Mouse (Mus musculus) right cerebral cortex, postnatal 4 days (tissue): ENCODE measurements at regions not wholly inside any gene's neighbourhood (a gene's known extent, or its start where the extent isn't known, plus 50 kb on each side); places are given as distances from the start of the nearest gene placed in this dataset.

Experiments used
- DNase-seq: peaks from one replicate; pipeline ENCODE4 v3.0.0-alpha.2; 2022

DNA sequence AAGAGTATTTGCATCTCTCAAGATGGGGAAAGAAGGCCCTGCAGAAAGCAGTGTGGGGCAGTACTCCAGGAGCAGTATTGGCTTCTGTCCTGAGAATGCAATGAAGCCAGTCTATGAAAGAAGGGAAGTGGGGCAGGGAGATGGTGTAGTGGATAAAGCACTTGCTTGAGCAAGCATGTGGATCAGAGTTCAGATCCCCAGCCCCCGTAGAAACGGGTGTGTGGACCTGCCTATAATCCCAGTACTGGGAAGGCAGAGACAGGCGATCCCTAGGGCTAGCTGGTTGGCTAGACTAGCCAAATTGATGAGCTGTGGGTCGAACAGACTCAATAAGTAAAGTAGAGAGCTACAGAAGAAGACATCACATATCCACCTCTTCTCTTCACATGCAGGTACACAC, 211.6 kb downstream of the Mex3b start:
- no peak for DNase-seq

GRCm38 (mm10) chr7:83079842-83080241, 212.7 kb downstream of the Mex3b start:
- no peak for DNase-seq

GRCm38 (mm10) chr7:83084496-83085082, 217.5 kb downstream of the Mex3b start:
- DNase-seq = no peak

DNA sequence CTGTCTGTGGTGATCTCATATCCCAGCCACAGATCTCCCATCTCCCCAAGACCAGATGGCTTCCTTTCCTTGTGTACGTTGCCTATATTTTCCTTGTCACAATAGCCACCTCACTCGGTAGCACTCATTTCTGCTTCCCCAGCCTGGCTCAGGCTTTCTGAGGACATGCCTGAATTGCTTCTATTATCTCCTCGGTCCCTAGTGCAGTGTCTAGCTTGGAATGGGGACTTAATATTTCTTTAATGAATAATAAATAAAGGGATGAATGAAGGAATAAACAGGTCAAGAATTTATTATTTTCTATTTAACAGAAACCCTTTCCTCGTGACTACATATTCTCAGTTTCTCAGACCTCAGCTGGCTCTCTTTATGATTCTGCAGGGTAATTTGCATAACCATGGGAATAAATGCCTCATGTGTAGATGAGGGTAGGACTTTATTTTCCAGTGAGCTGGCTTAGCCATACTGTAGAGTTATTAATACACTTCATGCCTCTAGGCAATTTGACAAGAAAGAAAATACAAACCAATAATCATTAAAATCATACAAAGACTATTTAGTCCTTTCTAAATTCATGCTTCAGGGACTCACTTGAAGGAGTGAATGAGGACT, 218.5 kb downstream of the Mex3b start:
- DNase-seq = no peak

GRCm38 (mm10) chr7:83087408-83087807, 220.3 kb downstream of the Mex3b start:
- no peak for DNase-seq

DNA sequence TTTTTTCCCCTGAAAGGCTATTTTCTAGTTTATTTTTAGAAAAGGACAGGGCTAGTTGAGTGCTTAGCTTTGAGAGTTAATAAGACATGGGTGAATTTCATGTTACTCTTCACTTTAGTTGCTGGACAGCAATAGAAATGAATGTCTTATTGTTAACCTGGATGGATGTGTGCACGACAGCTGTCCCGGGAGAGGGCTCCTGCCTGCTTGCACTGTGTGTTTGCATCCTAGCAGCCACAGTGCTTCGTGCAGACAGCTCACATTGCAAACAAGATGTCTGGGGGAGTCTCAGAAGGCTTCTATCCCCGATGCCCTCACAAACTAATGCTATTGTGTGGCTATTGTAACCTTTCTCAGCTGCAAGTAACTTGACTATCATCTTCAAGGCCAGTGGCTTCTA, 221.0 kb downstream of the Mex3b start:
- DNase-seq = no peak

DNA sequence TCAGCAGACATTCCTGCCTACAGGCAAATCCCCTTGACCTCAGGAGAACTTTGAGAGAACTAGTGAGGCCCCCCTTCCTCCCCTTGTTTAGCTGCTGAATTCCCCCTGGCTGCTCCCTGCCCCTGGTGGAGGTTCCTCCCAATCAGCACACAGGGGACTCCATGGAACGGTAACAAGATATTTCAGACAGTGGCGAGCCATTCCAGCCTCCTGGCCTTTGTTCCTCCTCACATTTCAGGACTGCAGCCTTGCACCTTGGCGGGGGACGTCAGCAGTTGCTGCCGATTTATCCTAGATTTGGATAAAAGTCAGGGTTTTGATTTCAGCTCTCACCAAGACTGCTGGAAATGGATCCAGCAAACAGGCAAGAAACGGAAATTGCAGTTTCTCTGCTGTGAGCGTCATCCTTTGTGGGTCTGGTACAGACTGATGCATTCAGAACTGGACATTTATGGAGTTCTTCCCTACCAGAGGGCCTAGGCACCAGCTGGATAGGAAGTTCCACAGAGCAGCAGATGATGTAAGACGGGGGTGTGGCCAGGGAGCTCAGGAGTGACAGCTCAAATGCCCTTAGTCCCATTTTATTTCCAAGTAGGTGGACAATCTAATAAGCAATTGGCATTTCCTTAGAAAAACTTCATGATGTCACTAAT, 222.3 kb downstream of the Mex3b start:
- DNase-seq = no peak

DNA sequence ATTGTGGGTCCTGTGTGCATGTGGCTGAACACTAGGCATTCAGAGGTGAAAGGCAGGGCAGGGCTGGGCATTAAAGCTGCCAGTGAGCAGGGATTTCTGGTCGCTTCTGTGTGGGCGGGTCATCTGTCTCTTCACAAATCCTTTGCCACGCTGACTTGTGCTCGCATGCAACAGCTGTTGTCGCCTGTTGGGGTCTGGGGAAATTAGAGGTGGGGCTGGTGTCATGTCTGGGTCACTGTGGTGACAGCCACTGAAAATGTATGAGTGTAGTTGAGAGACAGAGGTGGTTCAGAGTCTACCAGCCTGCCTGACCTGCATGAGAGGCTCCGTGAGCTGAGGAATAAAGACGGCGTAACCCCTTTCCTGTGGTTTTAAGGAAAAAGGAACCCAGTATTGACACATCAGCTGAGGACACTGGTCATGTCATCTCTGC, 226.8 kb downstream of the Mex3b start:
- DNase-seq = no peak

DNA sequence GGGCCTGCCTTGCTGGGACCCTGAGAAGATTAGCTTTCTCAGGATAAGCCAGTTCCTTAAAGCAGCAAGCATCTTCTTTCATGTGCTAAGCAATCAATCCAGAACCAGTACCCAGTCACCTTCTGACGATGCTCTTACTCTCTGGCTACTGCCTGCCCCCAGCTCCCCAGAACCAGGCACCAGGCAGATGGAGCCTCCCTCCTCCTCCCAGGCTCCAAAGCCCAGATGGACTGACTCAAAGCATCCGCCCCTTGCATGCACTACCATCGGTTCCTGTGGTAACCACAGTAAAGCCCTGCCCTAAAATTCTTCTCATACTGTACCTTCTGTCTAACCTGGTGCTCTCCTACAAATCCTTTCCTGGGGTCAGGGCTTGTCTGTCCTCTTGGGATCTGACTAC, 227.8 kb downstream of the Mex3b start:
- DNase-seq = no peak

DNA sequence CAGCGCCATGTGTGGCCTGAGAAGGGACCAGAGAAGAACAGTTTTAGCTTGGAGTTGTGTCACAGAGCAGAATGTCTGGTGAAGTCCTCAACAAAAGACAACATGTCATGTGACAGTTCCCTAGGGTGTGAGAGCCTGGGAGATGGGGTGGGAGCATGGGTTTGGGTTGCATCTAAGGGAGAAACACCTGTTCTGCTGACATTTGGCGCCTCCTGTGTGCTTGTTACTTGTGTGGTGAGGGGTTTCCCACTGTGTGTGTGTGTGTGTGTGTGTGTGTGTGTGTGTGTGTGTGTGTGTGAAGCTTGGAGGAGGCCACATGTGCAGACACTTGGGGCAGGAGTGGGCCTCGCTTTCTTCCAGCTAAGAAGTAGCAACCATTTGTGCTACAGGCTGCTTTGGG, 228.5 kb downstream of the Mex3b start:
- no peak for DNase-seq

DNA sequence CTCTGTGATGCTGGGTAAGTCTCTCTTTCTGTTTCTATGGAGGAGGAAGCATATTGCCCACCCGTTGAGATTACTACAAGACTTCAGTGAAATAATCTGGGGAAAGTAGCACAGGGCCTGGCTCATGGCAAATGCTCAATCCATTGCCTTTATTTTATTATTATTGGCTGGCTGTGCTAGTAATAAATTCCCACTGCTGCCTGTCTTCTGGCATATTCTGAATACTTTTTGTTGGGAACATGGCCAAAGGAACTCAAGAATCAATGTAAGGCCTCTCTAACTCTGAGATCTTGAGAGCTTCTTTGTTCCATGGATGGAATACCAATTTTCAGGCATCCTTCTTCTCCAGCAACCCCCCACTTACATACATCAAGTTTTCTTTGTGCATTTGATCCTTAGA, 237.3 kb downstream of the Mex3b start:
- DNase-seq = no peak

DNA sequence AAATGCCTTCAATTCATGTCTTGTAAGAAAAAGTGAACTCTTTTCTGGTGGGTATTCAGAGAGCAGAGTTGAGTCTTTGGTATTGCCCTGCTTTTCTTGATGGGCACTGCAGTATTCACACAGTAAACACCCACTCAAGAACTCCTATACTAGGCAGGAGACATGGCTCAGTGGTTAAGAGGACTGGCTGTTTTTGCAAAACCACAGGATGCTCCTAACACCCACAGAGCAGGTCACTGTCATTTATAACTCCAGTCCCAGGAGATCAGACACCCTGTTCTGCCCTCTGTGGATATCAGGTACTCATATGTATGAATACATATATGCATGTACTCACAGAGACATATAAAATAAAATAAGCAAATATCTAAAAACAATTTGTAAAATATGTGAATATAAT, 238.5 kb downstream of the Mex3b start:
- no peak for DNase-seq

DNA sequence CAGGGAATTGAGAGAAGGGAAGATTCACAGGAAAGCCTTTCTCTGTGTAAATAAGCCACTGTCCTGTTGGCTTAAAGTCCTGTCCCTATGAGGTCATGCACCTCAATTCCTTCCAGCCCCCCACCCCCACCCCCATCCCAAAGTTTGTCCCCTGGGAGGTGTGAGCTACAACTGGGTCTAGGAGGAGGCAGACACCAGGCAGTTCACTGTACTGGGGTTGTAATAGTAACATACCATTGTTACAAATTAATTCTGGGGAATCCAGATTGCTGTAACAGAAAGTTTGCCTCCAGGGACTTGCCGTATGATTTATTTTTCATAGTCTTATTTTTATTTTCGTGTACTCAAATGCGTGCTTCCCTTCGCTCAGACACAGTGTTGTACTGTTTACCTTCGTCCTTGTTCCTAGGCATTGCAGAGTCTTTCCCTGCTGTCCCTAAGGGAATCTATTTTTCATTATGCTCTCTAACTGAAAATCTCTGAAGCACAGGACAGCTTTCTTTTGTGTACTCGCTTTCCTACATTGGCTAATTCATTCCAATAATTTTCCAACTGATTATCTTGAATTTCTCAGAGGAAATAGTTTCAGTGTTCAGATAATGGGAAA, 244.2 kb downstream of the Mex3b start:
- DNase-seq = no peak

- no peak for DNase-seq
These were observed 249.4 kb downstream of the Mex3b start for GRCm38 (mm10) chr7:83116487-83116886.

GRCm38 (mm10) chr7:83117065-83117464, 249.9 kb downstream of the Mex3b start:
- DNase-seq = no peak

DNA sequence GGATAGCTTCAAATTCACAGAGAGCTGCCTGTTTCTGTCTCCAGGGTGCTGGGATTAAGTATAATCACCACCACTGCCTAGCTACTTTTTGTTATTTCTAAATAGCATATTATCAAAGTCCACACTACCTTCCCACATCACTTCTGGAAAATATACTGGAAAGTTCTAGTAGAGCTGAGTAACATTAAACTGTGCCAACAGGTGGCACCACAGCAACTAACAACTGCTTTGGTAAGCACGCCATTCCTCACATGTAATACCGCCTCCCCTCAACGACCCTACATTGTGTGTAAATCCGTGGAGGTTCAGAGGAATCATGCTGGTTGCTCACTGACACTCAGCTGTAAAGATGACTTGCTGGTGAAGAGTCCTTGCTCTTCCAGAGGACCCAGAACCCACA, 259.1 kb downstream of the Mex3b start:
- no peak for DNase-seq

DNA sequence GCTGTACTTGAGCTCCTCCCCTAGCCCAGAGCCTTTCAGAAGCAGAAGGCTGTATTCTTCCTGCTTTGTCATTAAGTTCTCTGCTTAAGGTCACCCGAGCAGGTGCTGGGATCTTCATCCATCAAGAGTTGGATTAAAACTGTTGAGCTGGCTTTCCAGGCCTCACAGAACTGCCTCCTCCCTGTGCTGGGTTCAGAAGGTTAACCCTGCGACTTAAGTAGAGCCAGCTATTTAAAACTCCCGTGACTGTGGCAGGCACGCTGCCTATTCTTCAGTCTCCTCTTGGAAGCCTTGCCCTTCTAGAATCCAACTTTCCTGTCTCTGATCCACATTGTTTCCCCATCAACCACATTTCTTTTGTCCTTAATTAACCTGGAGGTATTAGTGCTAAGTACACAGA, 273.1 kb downstream of the Mex3b start:
- DNase-seq = no peak

DNA sequence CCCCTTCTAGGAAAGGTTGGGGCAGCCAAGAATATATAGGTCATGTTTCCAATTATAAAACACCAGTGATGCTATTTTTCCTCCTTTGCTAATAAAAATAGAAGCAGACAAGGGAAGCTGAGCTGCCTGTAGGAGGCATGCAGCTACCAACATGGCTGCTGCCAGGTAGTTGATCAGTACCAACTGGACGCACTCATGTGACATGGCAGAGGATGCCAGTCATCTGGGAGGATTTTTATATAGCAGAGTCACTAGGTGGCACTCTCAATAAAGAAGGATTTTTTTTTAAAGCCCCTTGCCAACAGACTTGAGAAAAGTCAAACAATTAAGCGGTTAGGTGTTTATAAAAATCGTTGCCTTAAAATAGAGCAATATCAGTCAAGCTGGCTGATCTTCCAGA, 273.5 kb downstream of the Mex3b start:
- DNase-seq = no peak

DNA sequence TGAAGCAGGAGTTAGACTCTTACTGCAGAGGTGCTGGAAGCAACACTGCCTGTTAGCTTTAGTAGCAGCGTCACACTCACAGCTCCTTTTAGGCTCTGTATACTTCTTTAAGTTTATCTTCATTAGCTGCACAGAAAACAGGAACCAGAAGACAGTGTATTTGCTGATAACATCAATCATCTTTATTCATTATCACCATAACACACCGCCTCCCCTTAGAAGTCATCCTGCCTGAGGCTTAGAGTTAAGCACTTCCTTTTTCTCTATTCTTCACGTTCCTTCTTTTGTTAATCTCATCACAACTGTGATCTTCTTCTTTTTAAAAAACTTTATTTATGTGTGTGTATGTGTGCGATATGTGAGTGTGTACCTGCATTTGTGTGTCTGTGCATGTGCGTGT, 276.9 kb downstream of the Mex3b start:
- DNase-seq = no peak

GRCm38 (mm10) chr7:83145551-83145950, 278.4 kb downstream of the Mex3b start:
- DNase-seq = no peak

DNA sequence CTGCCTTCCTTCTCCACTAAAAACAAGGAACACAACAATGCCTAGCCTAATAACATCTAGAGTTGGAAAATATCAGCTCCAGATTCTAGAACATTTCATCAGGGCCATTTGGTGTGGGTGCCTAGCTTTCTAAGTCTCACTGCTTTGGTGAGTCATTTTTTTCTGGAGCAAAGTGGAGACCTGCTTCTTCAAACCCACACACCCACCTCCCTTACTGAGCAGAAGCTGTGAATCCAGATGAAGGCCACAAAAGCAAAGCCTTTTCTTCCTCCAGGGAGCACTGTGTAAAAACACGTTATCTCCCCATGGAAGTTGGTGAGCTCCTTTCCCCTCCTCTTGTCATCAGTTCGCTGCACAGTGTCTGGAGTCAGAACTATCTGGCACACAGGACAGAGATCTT, 294.1 kb downstream of the Mex3b start:
- no peak for DNase-seq

GRCm38 (mm10) chr7:83162868-83163267, 295.7 kb downstream of the Mex3b start:
- no peak for DNase-seq

GRCm38 (mm10) chr7:83179403-83179802, 312.3 kb downstream of the Mex3b start:
- DNase-seq = no peak

DNA sequence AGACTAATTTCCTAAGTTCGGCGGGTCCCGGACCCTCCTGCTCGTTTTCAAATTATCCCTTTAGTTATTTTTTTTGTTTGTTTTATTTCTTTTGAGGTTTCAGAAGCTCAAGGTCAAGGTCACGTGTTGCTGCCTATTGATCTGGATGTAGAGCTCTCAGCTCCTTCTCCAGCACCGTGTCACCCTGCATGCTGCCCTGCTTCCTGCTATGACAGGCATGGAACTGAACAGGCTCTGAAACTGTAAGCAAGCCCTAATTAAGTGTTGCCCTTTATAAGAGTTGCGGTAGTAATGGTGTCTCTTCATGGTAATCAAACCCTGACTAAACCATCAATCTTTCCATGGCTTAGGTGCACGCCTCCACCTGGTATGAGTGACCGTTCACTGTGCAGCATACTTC, 319.2 kb downstream of the Mex3b start:
- no peak for DNase-seq
